Mouse (Mus musculus) fat pad, adult 2 months (tissue): Measurements from ENCODE around the gene Mob2.

Experiments
- DNase-seq: peaks from one replicate; pipeline ENCODE4 v3.0.0-alpha.2; 2011; ENCODE audit warnings: low read depth, low spot score; ENCODE audit errors: extremely low read depth

Mob2 gene

GRCm38 (mm10) chr7:142080876-142081275, 20.0 kb upstream of the Mob2 start:
- DNase-seq: no peak

- no peak for DNase-seq
Observed at GRCm38 (mm10) chr7:142079365-142079764, 18.5 kb upstream of the Mob2 start.

DNA sequence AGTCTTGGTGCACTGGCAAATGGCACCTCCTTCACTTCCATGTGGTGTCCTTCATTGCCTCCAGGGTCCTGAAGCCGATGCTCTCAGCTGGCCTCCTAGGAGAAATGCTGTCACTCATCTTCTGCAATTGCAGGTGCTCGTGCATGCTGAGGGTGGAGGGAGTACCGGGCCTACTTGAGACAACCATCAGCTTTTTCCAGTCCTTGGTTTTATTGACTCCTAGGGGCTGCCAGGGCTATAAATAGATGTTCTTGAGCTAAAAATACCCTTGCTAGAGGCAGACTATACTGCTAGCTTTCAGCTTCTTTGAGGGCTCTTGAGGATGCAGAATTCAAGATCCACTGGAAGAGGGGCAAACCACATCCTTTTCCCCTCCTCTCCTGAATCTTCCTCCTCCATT, 16.3 kb upstream of the Mob2 start:
- DNase-seq: no peak

DNA sequence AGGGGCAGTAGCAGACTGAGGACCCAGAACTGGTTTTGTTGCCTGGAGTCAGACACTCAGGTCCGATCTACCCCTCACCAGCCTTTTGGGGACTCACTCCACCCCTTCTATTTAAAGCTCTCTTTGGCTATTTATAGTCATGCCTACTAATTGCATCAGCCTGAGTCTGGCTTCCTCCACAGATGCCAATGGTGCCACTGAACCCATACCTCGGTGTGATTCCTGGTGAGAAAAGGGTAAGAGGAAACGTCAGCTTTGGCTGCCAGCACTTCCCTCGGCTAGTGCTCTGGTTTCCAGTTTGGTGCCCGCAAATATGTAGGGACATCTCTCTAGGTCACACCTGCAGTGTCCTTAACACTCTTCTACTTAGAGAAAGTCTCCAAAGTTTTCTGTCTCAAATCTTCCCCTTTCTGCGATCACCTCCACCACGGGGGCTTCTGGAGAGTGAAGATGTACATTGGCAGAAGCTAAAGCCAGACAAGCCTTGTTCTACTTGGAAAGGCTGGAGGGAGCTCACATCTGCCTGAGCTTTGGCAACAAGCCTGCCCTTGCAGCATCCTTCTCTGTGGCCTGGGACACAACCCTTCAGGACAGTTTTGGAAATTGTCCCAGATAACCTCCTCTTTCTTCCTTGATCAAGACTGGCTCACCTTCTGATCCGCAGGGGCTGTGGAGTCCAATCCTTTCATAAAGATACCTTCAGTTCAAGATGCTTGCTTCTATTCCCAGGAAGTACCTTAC, 13.5 kb upstream of the Mob2 start:
- no peak for DNase-seq

- no peak for DNase-seq
Observed at GRCm38 (mm10) chr7:142071717-142072116, 10.9 kb upstream of the Mob2 start.

- no peak for DNase-seq
Observed at GRCm38 (mm10) chr7:142071212-142071578, 10.3 kb upstream of the Mob2 start.

- DNase-seq: no peak
Observed at GRCm38 (mm10) chr7:142070458-142071211, 9.8 kb upstream of the Mob2 start.

- no peak for DNase-seq
Observed at GRCm38 (mm10) chr7:142068429-142068828, 7.6 kb upstream of the Mob2 start.

GRCm38 (mm10) chr7:142060185-142060930, 507 bp downstream of the Mob2 start:
- no peak for DNase-seq

DNA sequence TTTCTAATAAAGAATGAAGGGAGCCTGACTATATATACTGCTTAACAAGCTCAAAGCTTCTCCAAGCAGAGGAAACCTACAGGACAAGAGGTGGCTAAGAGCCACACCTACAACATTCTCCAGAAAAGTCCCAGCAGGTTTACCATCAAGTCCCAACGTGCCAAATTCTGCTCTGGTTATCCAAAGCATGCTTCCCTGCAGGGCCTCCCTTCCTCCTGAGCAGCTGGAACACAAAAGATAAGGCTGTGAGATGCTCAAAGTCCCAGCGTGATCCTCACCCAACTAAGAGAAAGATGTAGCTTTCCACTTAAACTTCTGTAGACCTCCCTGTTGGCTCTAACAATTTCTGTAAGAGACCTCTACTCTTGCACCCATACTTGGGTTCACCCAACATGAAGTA, 1.8 kb downstream of the Mob2 start:
- no peak for DNase-seq

DNA sequence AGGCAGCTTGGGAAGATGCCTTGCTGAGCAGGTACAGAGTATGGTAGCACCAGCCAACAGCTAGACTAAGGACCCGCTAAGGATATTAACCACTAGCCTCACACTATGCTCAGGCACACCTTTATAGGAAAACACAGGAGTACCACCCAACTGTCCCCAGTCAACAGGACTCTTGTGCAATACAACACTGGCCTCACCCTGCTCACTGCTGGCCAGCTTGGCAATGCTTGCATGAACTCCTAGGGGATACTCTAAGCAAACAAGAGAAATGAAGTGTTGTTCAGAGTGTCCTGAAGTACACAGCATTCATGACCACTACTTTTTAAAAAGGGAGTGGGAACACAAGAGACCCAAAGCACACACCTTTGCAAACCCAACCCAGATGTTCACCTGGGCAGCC, 3.7 kb downstream of the Mob2 start:
- no peak for DNase-seq

DNA sequence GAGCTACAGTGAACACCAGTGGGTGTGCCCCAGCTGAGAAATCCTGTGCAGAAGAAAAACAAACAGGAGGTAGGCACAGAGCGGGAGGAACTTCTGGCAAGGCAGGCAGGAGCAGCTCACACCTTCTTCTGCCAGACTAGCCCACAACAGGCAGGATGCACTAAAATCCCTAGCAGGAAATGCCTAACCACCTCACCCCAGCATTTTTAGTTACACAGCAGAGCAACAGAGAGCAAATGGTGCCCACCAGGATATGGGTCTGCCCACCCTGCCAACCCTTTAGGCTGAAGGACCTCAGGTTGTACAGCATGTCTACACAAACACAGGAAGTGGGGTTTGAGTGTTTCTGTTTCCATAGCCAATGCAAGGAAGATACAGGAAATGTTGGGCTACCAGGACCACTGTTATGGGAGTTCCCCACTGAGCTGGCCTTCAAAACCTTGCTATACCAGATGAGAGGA, 4.2 kb downstream of the Mob2 start:
- no peak for DNase-seq

DNA sequence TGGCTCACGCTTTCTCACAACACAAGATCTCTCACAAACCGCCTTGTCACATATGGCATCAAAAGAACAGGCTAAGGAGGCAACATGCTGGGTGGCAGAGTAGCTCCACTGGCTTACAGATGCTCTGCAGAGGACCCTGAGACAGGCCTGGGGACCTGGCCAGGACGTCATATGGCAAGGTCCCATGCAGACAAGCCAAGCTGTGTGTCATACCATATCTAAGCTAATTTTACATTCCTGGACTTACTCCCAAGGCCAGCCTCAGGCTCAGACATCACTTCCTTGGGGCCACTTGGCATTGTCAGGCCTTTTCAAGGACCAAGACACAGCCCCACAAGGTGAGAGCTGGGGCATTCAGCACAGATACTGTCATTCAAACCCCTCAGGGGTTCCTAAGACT, 5.4 kb downstream of the Mob2 start:
- DNase-seq: no peak

- no peak for DNase-seq
Observed at GRCm38 (mm10) chr7:142050536-142050935, 10.3 kb downstream of the Mob2 start.

- no peak for DNase-seq
Observed at GRCm38 (mm10) chr7:142045932-142046331, 14.9 kb downstream of the Mob2 start.

GRCm38 (mm10) chr7:142045344-142045743, 15.5 kb downstream of the Mob2 start:
- no peak for DNase-seq

DNA sequence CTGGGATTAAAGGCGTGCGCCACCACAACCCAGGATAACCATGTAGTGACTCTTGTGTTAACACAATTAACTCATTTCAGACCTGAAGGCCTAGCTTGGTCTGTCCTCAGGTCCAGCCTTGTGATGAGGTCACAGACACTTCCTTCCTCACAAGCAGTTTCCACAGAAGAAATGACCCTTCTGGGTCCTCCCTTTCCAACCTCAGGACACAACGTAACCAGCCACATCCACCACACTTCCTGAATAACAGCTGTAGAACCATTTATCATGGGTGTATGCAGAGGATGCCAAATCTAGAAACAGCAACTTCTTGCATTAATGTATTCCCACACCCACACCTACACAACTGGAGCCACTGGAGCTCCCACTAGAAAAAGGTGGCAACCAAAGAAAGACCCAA, 20.1 kb downstream of the Mob2 start:
- no peak for DNase-seq

DNA sequence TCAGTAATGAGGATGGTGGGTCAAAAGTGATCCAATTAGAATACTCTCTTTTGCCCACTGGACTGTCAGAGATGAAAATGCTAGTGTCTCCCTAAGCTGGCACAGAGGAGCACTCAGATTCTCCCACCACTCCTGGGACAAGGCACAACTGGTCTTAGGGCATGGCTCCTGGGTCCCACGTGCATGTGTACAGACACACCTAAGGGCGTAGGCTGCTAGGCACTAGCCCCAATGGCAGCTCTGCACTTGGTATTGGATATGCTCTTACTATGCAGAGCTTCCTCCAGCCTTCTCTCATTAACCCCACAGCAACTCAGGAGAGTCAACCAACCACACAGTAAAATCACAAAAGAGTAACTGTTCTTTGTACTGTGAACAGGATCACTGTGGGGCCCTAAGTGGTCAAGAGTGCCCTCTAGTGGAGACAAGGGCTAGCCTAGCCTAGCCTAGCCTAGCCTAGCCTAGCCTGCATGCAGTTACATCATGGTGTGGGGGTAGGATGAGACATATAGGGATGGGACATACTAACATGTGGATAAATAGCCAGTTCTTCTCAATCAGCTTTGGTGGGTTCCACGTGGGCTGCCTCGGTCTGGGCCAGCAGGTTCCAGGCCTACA, 23.2 kb downstream of the Mob2 start:
- no peak for DNase-seq

DNA sequence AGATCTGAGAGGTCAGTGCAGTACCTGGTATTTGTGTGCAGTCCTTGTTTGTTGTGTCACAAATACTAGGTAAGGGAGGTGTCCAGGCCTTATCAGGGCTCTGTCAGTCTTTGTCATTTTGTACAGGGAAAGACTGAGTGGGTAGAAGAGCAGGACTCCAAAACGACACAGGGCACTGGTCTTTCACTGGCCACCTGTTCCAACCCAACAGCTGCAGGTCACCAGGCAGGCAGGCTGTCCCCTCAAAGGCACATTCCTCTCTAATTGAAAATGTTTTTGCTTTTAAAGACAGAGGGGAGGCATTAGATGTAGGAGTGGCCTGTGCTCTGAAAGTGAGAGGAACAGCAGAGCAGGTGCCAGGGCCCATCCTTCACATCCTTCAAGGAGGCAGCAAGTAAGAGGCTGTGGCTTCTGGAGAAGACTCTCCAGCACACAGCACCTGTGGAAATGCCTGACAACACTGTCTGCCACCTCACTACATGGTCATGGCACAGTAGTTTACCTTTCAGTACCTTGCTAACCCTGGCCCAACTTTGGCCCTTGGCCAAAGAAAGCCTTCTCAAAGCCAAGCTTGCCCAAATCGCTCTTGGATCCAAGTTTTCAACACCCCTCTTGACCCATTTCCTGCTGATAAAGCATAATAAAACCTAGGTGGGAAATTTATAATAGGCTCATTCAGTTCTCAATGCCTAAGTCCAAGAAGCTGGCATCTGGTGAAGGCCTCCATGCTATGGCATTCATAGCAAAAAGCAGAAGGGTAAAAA, 25.6 kb downstream of the Mob2 start:
- DNase-seq: no peak

DNA sequence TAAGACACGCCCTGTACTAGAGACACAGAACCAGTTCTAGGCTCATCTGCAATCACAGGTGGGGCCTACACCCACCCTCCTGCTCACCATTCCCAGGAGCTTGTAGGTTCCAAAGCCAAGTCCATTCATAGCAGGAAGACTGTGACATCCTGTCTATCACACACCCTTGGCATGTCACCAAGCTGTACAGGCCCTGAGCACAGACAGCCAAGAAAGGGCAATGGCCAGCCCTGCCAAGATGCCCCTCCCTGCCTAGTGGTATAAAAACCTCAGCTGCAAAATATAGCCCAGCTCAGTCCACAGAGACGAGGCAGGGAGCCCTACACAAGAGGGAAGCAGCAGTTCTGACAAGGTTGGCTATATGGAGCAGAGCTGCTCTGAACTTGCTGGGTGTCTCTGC, 26.7 kb downstream of the Mob2 start:
- no peak for DNase-seq

DNA sequence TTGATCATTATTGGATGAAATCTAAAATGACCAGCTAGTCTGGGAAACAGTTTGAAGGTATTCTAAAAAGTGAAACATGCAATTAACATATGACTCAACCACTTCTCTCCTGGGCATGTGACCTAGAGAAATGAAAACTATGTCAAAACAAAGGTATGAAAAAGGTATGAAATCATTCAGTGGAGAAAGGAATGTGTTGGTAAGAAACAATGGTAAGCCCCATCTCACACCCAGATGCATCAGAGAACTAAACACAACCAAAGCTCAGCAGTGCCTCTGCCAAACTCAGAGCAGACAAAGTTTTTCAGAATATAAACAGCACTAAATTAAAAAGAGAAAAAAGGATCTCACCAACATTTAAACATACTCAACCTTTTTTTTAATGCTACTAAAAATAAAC, 30.8 kb downstream of the Mob2 start:
- DNase-seq: no peak
